Mouse (Mus musculus): ENCODE data around the gene Rasip1. TPM values are rescaled to one million over a fixed set of nuclear protein-coding genes. Genes with fewer than 3 reads are reported as not detected.

Rasip1 gene
- total RNA-seq (2021), result 1 to 10 TPM; 6.4 to 7.9 TPM
- long read RNA-seq, experiment 1, transcript Rasip1-201 (12 exons, 3,202 nt), result major isoform, 13 of 23 reads
- long read RNA-seq, experiment 1, partial matches to known transcripts, result 10 of 23 reads
- long read RNA-seq, experiment 1, other reads (novel, unspliced or antisense), result 0 of 23 reads
- long read RNA-seq, experiment 2, partial matches to known transcripts, result 7 of 10 reads
- long read RNA-seq, experiment 2, other reads (novel, unspliced or antisense), result 1 of 10 reads

DNA sequence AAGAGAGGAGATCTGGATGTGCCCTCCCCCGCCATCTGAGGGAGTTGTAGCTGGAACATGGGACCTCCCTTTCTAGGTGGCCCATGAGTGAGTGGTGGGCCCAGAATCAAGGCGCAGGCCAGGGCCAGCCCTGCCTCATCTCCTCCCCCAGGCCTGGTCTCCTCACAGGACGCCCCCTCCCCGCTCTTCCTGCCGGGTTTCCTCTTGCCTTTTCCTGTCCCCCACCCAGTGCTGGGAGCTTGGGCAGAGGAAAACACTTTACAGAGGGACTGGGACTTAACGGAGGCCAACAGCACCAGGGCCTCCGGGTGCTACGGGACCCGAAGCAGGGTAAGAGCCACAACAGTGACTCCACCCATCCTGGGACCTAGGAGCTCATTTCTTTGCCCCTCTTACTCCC lies at the start of gene Rasip1:
TSS of gene Rasip1 (plus strand) at position 228 of the 400 bp plus-strand sequence.
- DNase-seq (ENCODE audit: low spot score in 2 of 2), result no peak

DNA sequence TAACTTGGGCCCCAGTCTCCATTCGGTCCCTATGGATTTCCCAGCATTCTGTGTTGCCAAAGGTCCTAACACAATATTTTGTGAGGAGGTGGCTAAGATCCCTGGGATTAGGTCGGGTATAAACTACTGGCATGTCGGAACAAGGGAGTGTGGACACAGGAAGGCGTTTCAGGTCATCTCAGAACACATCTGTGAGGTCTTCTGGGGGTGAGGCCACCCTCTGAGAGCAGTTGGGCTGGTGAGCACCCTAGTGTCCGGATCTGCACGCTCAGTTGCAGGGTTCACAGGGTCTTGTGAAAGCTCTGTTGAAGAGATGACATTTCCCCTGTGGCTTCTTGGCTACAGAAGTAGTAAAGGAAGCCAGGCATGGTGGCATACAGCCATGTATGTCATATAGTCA lies 41.4 kb upstream of the Rasip1 start:
- DNase-seq (ENCODE audit: low spot score in 2 of 2), result no peak

DNA sequence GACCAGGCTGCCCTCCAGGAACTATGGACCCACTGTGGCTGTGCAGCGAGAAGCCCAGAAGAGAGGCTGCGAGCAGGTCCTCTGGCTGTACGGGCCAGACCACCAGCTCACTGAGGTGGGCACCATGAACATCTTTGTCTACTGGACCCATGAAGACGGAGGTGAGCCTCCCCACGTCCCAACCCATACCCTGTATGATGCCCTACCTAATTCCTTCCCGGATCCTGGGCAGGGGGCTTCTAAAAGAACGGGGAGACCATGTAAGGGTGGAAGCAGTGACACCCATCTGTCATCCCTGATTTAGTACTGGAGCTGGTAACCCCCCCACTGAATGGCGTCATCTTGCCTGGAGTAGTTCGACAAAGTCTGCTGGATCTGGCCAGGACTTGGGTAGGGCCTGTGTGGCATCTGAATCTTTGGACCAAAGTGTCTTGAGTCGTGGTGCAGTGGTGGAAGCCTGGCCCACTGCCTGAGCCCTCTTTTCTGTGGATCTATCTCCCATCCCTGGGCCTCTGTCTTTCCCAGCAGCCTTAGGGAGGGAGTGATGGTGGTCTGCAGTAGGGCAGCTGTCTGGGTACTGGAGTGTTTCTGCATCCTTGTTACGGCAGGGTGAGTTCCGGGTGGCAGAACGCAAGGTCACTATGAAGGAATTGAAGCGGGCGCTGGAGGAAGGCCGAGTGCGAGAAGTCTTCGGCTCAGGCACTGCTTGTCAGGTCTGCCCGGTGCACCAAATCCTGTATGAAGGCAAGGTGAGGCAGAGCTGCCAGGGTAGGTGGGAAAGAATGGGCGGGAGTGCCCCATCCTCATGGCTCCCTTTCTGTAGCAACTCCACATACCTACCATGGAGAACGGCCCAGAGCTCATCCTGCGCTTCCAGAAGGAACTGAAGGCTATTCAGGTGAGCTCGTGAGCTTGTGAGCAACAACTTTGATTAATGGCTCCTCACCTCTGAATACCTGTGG lies 39.4 kb upstream of the Rasip1 start:
- DNase-seq (ENCODE audit: low spot score in 2 of 2), result no peak

DNA sequence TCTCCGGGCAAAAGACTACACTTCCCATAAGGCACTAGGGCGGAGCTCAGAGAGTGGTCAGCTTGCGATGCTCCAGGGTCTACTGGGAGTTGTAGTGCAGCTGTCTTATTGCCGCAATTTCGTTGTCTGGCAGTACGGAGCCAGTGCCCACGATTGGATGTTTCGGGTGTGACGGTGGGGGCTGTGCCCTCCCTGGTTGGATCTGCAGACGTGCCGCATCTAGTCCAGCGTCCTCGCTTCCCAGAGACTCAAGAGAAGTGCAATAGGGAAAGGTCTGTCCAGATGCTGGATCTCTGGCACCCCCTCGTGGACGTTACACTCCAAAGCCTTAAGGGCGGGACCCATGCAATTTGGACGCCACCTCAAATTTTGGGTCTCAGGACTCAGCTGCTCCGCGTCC lies 38.1 kb upstream of the Rasip1 start:
- peak; percentile 92 to 97 for DNase-seq (ENCODE audit: low spot score in 2 of 2)

DNA sequence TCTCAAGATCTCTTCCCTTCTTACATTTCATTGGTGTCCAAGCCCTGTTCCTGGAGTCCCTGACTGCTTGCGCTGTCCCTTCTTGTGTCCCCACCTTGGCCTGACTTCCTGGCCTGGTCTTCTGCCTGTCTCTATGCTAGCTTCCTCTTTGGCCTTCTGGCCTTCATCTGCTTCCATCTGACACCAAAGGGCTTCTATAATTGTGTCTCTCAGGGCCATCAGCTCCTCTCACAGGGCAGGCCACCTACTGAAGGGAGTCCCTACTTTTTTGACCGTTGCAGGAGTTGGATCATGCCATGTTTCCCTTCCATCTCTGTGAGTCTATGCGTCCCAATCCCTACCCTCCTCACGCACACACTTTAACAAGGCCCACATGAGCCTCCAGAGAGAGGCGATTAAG lies 37.4 kb upstream of the Rasip1 start:
- no peak for DNase-seq (ENCODE audit: low spot score in 2 of 2)

DNA sequence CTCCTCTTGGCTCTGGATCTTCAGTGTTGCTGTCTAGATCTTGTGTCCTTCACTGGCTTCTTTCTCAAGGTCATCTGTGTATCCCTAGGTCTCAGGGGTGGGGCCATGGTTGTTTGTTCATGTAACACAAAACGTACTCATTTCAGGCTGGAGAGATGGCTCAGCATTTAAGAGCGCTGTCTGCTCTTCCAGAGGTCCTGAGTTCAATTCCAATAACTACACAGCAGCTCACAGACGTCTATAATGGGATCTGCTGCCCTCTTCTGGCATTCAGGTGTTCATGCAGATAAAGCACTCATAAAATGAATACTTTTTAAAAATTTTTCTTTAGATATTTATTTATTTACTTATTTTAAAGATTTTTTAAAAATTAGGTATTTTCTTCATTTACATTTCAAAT lies 36.4 kb upstream of the Rasip1 start:
- DNase-seq (ENCODE audit: low spot score in 2 of 2), result no peak

DNA sequence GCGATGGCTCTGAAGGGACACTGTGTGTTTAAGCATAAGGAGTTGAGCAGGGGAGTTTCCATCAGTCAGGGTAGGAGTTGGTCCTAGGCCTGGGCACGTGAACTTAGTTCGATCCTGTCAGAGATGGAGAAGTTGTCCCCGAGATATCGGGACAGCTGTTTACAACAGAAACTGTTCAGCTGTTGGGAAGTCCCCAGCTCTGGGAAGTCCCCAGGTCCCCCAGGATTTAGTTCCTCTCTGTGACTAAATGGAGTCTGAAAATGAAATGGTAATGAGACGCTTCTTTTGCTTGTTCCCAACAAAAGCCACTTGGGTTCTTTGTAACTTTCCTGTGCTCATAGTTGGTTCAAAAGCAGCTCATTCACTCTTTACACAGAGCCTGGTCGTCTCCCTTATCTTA lies 35.4 kb upstream of the Rasip1 start:
- DNase-seq (ENCODE audit: low spot score in 2 of 2), result no peak

DNA sequence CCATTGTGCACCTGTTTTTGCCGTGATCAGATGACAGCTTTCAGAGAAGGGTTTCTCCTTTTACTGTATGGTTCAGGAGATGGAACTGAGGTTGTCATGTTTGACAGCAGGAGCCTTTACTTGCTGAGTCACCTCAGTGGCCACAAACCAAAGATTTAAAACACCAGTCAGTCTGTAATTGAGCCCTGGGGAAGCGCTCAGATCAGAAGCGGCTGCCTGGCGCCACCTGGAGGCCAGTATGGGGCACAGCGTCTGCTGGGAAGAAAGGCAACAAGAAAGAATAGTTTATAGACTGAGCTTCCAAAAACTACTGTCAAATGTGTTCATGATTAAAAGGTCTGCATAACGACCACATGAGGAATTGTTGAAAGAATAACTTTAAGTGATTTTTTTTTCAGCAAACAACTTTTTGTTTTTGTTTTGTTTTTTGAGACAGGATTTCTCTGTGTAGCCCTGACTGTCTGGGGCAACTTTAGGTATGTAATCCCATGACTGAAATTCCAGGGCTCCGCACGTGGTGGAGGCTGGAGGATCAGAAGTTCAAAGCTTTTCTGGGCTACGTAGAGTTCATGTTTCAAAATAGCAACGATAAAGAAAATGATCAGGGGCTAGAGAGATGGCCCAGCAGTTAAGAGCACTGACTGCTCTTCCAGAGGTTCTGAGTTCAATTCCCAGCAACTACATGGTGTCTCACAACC lies 34.0 kb upstream of the Rasip1 start:
- DNase-seq (ENCODE audit: low spot score in 2 of 2), result peak; percentile 76 to 78

DNA sequence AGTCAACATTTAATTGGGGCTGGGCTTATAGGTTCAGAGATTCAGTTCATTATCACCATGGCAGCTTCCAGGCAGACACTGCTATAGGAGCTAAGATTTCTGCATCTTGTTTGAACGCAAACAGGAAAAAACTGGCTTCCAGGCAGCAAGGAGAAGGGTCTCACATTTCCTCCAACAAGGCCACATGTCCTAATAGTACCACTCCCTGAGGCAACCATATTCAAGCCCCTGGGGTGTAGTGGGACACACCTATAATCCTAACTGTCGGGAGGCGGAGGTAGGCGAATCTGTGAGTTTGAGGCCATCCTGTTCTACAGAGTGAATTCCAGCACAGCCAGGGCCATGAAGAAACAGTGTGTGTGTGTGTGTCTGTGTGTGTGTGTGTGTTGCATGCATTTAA lies 32.1 kb upstream of the Rasip1 start:
- no peak for DNase-seq (ENCODE audit: low spot score in 2 of 2)

DNA sequence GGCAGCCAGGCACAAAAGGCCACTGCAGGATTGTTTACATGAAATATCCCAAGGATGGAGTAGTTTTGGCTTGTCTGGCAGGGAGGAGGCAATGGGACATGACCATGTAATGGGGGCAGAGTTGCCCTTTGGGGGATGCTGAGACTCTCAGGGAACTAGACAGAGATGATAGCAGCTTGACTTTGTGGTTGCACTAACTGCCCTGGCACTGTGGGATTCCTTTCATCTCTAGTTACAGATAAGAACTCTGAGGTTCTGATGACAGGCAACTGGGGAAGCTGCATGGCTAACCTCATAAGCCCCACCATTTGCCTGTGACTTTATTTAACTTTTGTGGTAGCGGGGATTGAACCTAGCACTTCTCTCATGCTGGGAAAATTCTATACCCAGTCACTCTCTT lies 31.2 kb upstream of the Rasip1 start:
- no peak for DNase-seq (ENCODE audit: low spot score in 2 of 2)

DNA sequence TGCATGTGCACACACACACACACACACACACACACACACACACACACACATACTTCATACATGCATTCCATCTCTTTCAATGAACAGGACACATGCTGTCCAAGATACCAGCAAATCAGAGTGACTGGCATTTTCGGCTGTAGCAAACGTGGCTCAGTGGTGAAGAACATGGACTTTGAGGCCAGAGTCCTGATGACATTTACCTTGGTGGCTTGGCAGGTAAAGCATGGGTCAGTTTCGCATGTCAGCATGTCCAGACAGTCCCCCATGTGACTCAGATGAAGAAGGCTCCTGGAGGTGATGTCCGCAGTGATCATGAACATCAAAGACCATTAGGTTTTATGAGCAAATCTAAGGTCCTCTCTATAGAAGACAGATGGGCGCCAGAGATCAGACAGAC lies 30.3 kb upstream of the Rasip1 start:
- DNase-seq (ENCODE audit: low spot score in 2 of 2), result no peak

DNA sequence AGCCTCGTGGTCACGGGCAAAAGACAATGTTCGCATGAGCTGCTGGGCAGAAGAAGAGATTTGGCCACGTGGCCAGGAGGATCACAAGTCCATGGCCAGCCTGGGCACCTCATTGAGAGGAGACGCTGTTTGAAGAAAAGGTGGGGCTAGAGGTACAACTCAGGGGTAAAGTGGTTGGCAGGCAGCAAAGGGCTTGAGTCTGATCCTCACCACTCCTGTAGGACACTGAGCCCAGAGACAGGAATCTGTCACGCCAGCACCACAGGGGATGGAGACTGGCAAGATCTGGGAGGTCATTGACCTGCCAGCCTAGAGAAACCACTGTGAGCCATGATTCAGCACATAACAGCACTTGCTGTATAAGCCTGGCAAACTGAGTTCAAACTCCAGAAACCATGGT lies 29.8 kb upstream of the Rasip1 start:
- DNase-seq (ENCODE audit: low spot score in 2 of 2), result no peak

DNA sequence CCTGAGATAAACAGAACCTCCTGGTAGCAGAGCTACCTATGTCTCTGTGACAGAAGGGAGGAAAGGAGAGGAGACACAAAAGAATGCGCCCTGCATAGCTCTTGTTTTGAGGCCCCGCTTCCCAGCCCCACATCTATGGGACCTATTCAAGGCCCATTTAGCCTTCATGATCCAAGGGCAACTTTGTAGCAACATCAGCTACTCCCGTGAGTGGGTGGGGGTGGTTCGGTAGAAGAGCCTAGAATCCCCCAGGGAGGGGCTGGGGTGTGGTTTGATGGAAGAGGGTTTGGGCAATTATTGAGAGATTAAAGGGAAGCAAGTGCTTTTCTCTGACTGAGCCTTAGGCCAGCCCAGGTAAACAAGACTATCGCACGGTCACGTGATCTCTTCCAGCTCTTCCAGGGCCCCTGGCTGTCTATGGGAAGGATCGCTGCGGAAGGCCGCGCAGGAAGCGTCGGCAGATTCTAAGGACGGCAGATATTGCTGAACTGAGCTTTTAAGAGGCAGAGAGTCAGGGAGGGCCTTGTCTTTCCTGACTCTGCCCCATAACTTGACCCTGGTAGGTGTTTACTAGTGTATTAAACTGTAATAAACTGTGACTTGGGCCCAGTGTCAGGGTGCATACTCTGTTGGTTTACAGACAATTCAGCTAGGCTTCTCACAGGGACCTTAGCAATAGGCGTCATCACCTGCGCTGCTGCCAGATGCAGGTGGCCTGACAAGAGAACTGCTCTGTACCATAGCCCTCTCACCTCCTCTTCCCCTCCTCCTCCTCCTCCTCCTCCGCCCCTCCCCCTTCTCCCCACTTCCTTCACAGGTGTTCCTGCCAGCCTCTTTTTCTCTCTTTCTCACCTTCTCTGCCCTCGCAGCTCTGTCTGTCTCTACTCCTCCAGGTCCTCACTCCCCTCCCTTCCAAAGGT lies 28.1 kb upstream of the Rasip1 start:
- no peak for DNase-seq (ENCODE audit: low spot score in 2 of 2)

DNA sequence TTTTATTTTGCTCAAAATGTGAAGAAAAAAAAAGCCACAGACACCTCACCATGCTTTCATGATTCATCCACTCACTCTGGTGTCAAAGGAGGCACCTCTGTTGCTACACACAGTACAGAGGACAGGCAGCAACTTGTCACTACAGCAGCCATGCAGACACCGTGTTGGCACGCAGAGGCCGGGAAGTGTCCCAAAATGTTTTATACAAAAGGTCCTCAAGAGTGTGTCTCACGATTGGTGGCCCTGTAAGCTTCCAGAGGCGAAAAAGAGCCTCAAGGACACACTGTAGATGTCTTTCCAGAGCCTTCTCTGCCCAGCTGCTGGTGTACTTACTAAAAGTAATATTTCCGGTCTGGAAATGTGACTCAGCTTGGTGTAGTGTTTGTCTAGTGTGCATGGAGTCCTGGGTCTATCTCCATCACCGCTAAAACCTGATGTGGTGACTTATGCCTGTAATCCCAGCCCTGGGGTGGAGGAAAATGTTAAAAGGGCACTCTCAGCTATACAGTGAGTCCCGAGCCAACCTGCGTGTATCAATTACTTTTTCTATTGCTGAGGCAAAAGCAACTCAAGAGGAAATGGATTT lies 21.5 kb upstream of the Rasip1 start:
- no peak for DNase-seq (ENCODE audit: low spot score in 2 of 2)

DNA sequence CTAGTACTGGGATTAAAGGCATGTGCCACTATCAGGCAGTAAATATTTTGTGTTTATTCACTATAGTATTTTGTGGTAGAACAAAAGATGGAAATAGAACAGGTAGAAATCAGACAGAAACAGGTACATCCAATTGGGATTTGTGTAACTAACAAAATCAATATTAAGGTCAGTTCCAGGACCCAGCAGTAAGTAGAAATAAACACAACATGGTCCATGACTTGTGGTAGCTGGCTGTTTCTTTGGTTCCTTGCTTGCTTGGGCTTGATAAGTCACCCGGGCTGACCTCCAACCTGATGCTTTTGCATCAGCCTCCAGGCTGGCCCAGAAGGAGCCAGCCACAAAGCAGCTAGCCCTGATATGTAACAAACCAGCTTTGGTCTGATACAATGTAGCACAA lies 17.8 kb upstream of the Rasip1 start:
- no peak for DNase-seq (ENCODE audit: low spot score in 2 of 2)

DNA sequence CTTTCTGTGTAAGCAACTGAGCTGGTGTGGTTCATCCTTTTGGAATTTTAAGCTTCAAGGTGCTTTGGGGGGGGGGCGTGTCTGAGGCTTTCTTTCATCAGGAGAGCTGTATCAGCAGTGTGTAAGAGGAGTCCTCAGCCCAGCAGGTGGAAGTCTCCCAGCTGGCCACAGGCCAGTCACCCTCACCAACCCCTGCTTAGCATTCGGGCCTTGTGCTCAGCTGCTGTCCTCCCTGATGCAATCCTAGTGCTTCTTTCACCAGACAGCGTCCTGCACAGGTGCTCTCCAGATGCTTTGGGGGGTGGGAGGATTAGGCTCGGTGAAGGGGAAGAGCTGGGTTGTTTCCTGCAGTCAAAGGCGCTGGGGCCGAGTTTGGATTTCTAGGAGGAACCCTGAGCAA lies 11.0 kb upstream of the Rasip1 start:
- DNase-seq (ENCODE audit: low spot score in 2 of 2), result no peak

DNA sequence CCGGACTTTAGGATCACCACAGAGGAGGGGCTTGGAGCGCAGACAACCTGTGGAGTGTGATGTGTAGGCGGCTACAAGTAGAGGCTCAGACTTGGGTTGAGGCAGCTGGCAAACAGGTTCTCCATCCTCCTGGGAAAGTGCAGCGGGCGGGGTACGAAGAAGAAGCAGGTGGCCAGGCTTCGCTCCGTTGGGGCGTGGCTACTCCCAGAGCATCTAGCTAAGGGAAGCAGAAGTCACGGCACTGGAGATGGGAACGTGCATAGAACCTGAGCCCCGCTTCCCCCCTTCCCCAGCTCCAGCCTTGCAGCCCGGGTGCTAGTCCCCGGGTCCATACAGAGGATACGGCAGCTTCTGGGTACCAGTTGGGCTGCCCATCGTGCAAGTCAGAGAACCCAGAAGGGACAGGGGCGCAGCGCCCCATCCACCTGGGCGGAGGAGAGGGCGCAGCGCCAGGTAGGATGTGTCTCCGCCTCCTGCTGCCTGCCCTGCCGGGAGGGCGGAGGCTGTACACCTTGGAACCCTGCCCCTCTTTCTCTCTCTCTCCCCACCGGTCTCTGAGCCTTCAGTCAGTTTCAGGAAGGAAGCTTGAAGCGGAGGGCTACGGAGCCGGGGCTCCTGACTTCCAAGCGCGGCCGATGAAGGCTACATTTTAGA lies 10.1 kb upstream of the Rasip1 start, which contains the start of gene Fut1:
TSS of gene Fut1 (plus strand) at position 248 of the 654 bp plus-strand sequence.
- peak in 1 of 2 experiments; percentile 17 for DNase-seq (ENCODE audit: low spot score in 2 of 2)

DNA sequence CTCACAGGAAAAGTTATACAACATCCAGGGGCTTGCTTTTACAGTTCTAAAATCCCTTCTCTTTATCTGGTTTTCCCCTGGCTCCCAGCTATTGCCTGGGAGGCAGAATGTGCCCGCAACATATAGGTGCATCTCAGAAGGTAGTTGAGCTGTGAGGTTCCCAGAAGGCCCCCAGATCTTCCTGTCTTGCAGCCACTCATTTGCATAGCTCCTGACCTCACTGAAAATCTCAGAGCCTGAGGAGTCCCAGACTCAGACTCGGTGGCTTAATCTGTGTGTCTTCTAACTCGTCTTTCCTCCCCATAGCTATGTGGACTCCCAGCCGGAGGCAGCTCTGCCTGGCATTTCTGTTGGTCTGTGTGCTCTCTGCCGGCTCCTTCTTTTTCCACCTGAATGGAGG lies 9.0 kb upstream of the Rasip1 start:
- DNase-seq (ENCODE audit: low spot score in 2 of 2), result no peak

DNA sequence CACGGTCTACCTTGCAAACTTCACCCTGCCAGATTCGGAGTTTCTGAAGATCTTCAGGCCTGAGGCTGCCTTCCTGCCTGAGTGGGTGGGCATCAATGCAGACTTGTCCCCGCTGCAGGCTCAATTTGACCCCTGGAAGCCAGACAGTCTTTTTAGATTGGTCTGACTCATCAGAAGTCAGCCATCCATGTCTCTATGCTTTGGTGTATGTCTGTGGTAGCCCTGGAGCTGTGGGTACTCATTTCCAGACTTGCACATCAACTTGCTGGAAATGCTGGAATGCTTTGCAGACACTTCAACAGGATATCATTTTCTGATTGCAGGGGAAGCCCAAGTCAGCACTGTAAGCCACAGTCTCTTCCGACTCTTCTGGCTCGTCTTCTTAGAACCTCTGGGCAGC lies 7.7 kb upstream of the Rasip1 start:
- no peak for DNase-seq (ENCODE audit: low spot score in 2 of 2)

DNA sequence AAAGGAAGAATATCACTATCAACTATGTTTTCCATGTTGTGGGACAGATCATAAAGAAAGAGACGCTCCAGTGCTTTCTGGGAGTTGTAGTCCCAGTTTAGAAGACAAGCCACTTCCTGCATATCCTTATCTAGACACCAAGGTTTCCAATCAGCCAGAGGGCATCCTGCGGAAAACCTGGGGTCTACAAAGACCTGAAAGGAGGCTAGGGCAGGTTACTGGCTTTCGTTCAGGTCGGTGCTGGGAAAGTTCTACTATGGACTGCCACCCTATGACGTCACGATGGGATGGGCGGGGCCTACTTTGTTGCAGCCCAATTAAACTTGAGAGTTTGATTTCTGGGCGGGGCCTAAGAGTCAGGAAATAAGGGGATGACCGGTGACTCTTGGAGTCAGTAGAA lies 5.8 kb upstream of the Rasip1 start, which contains the start of gene Izumo1:
TSS of gene Izumo1 (plus strand) at position 369 of the 400 bp plus-strand sequence.
- DNase-seq (ENCODE audit: low spot score in 2 of 2), result no peak

All from left cerebral cortex, adult 18-20 months (tissue).